Mouse (Mus musculus) CH12.LX (cell line): ENCODE measurements around the gene Acvrl1. TPM values are rescaled to one million over a fixed set of nuclear protein-coding genes. Genes with fewer than 3 reads are reported as not detected.
A peak's percentile ranks its signal among the peaks of the same experiment; 100 is the strongest.

Source experiments
- DNase-seq: peaks from one replicate; pipeline ENCODE4 v3.0.0-alpha.2; 2013; ENCODE audit errors: extremely low read depth
- H3K27ac ChIP-seq: 2 replicates; pipeline ENCODE4 v1.5.1; 2012; ENCODE audit warnings: low read depth, mild to moderate bottlenecking, control low read depth, moderate library complexity; ENCODE audit not compliant: insufficient read depth
- H3K27me3 ChIP-seq: replicated peaks from 2 replicates; pipeline ENCODE3; 2012; ENCODE audit warnings: inconsistent platforms
- H3K36me3 ChIP-seq, 2 experiments: replicated peaks in 1 of 2; 2 replicates each; pipeline versions ENCODE3 to v1.6.1; 2012; ENCODE audit warnings: inconsistent platforms in 1 of 2, low read length in 1 of 2, mild to moderate bottlenecking in 1 of 2, mixed read lengths in 1 of 2, moderate library complexity in 1 of 2; ENCODE audit not compliant: control insufficient read depth in 1 of 2, insufficient read depth in 1 of 2
- H3K4me1 ChIP-seq, 2 experiments: 2 replicates each; pipeline ENCODE4 v1.6.1; 2012; ENCODE audit warnings: inconsistent platforms in 1 of 2, moderate library complexity in 1 of 2; ENCODE audit not compliant: insufficient read depth in 2 of 2, control insufficient read depth in 1 of 2
- H3K4me2 ChIP-seq: 2 replicates; pipeline ENCODE4 v1.6.1; 2012; ENCODE audit warnings: low read depth, mild to moderate bottlenecking, control low read depth; ENCODE audit not compliant: poor library complexity, insufficient read depth, severe bottlenecking
- H3K4me3 ChIP-seq, 3 experiments: fragments of 150-350 bp in 1 of 3; sonication (generic) in 1 of 3; replicated peaks in 1 of 3; 2 replicates each; pipeline versions ENCODE3 to v1.5.1; 2011 to 2012; ENCODE audit warnings: low read depth in 2 of 3, low read length in 2 of 3, mild to moderate bottlenecking in 2 of 3, moderate library complexity in 2 of 3, control low read depth in 1 of 3, improper control_type of control experiment in 1 of 3, inconsistent platforms in 1 of 3, mixed read lengths in 1 of 3; ENCODE audit not compliant: poor library complexity in 1 of 3
- H3K79me2 ChIP-seq: replicated peaks from 2 replicates; pipeline ENCODE4 v1.6.1; 2012; ENCODE audit warnings: mild to moderate bottlenecking, moderate library complexity; ENCODE audit not compliant: control insufficient read depth, poor library complexity, insufficient read depth, severe bottlenecking; ENCODE audit errors: extremely low read depth
- H3K9ac ChIP-seq: 2 replicates; pipeline ENCODE4 v1.6.1; 2012; ENCODE audit warnings: low read depth, mild to moderate bottlenecking, control low read depth, moderate library complexity; ENCODE audit not compliant: insufficient read depth
- H3K9me3 ChIP-seq: replicated peaks from 2 replicates; pipeline ENCODE3; 2012; ENCODE audit warnings: low read length, inconsistent platforms, mixed read lengths
- CHD1 ChIP-seq: IDR thresholded peaks from 2 replicates; pipeline ENCODE4 v1.6.1; 2012; ENCODE audit warnings: low read depth, low read length, improper control_type of control experiment, inconsistent platforms
- E2F4 ChIP-seq: IDR thresholded peaks from 2 replicates; pipeline ENCODE4 v1.6.1; 2011; ENCODE audit warnings: low read depth, low read length, improper control_type of control experiment; ENCODE audit not compliant: insufficient replicate concordance
- ELF1 ChIP-seq: IDR thresholded peaks from 2 replicates; pipeline ENCODE4 v1.6.1; 2014; ENCODE audit warnings: low read depth, mild to moderate bottlenecking, inconsistent platforms, low read length, improper control_type of control experiment
- EP300 ChIP-seq: IDR thresholded peaks from 2 replicates; pipeline ENCODE4 v1.6.1; 2011; ENCODE audit warnings: low read length, improper control_type of control experiment
- ETS1 ChIP-seq: conservative IDR thresholded peaks from 2 replicates; pipeline ENCODE4 v1.6.1; 2012; ENCODE audit warnings: low read depth, mild to moderate bottlenecking, inconsistent platforms, low read length, improper control_type of control experiment, moderate library complexity
- HCFC1 ChIP-seq: IDR thresholded peaks from 2 replicates; pipeline ENCODE4 v1.6.1; 2012; ENCODE audit warnings: low read depth, mild to moderate bottlenecking, inconsistent platforms, low read length, improper control_type of control experiment
- IRF4 ChIP-seq: IDR thresholded peaks from 2 replicates; pipeline ENCODE4 v1.6.1; 2014; ENCODE audit warnings: low read depth, mild to moderate bottlenecking, inconsistent platforms, low read length, improper control_type of control experiment
- JUN ChIP-seq: IDR thresholded peaks from 2 replicates; pipeline ENCODE4 v1.6.1; 2011; ENCODE audit warnings: low read depth, mild to moderate bottlenecking, low read length, improper control_type of control experiment, moderate library complexity; ENCODE audit not compliant: insufficient read depth
- KAT2A ChIP-seq: IDR thresholded peaks from 2 replicates; pipeline ENCODE4 v1.6.1; 2012; ENCODE audit warnings: low read length, improper control_type of control experiment, inconsistent platforms; ENCODE audit not compliant: insufficient replicate concordance
- MAFK ChIP-seq: IDR thresholded peaks from 2 replicates; pipeline ENCODE4 v1.6.1; 2011; ENCODE audit warnings: low read length, improper control_type of control experiment; ENCODE audit not compliant: insufficient replicate concordance
- MEF2A ChIP-seq: IDR thresholded peaks from 2 replicates; pipeline ENCODE4 v1.6.1; 2014; ENCODE audit warnings: low read depth, mild to moderate bottlenecking, inconsistent platforms, low read length, improper control_type of control experiment, borderline replicate concordance
- MXI1 ChIP-seq: IDR thresholded peaks from 2 replicates; pipeline ENCODE4 v1.6.1; 2011; ENCODE audit warnings: mild to moderate bottlenecking, low read depth, low read length, improper control_type of control experiment
- NELFE ChIP-seq: IDR thresholded peaks from 2 replicates; pipeline ENCODE4 v1.6.1; 2011; ENCODE audit warnings: low read depth, low read length, improper control_type of control experiment
- POLR2A ChIP-seq: IDR thresholded peaks from 2 replicates; pipeline ENCODE4 v1.6.1; 2011; ENCODE audit warnings: low read depth, mild to moderate bottlenecking, improper control_type of control experiment, low read length
- POLR2AphosphoS2 ChIP-seq: IDR thresholded peaks from 2 replicates; pipeline ENCODE4 v1.6.1; 2011; ENCODE audit warnings: low read depth, low read length, improper control_type of control experiment
- RAD21 ChIP-seq: IDR thresholded peaks from 2 replicates; pipeline ENCODE4 v1.6.1; 2011; ENCODE audit warnings: low read depth, mild to moderate bottlenecking, low read length, improper control_type of control experiment, moderate library complexity
- TBP ChIP-seq: conservative IDR thresholded peaks from 2 replicates; pipeline ENCODE4 v1.6.1; 2011; ENCODE audit warnings: low read depth, low read length, improper control_type of control experiment
- TCF12 ChIP-seq: IDR thresholded peaks from 2 replicates; pipeline ENCODE4 v1.6.1; 2014; ENCODE audit warnings: low read depth, mild to moderate bottlenecking, inconsistent platforms, low read length, improper control_type of control experiment
- UBTF ChIP-seq: IDR thresholded peaks from 2 replicates; pipeline ENCODE4 v1.6.1; 2012; ENCODE audit warnings: low read depth, mild to moderate bottlenecking, inconsistent platforms, low read length, improper control_type of control experiment, moderate library complexity
- USF1 ChIP-seq: IDR thresholded peaks from 2 replicates; pipeline ENCODE4 v1.6.1; 2014; ENCODE audit warnings: low read depth, mild to moderate bottlenecking, inconsistent platforms, low read length, improper control_type of control experiment
- USF2 ChIP-seq: conservative IDR thresholded peaks from 2 replicates; pipeline ENCODE4 v1.6.1; 2011; ENCODE audit warnings: low read depth, low read length, improper control_type of control experiment
- ZC3H11A ChIP-seq: IDR thresholded peaks from 2 replicates; pipeline ENCODE4 v1.6.1; 2012; ENCODE audit warnings: low read depth, mild to moderate bottlenecking, inconsistent platforms, low read length, improper control_type of control experiment
- ZMIZ1 ChIP-seq: IDR thresholded peaks from 2 replicates; pipeline ENCODE4 v1.6.1; 2012; ENCODE audit warnings: low read depth, mild to moderate bottlenecking, inconsistent platforms, low read length, improper control_type of control experiment
- dilution Hi-C: fragments of 300-500 bp; cut with MboI; formaldehyde crosslinking; loops from 2 replicates; pipeline ENCODE4 v1.14.3; 2020; ENCODE audit warnings: low sequenced_read_pairs; ENCODE audit not compliant: extremely low pct_unique_long_range_greater_than_20kb, extremely low pct_ligation_motif_present
- in situ Hi-C: fragments of 300-500 bp; cut with MboI; formaldehyde crosslinking; loops from 3 replicates; pipeline ENCODE4 v1.14.3; 2019; ENCODE audit warnings: low sequenced_read_pairs, low pct_ligation_motif_present, low pct_unique_long_range_greater_than_20kb, mixed read lengths
- polyA plus RNA-seq: library from polyadenylated mRNA; unstranded; fragments of >175 nt; gene quantifications from 2 replicates; pipeline ENCODE4 v1.2.1, GENCODE M21; 2012; ENCODE audit warnings: low read depth; ENCODE audit not compliant: insufficient read length
- total RNA-seq, 2 experiments: library from RNA; depleted of rRNA; stranded (reverse); fragments of 300-350 nt in 1 of 2; fragments of >200 nt in 1 of 2; gene quantifications; 2 replicates each; pipeline ENCODE4 v1.2.3; 2012 to 2014

Acvrl1 gene
- total and polyA plus RNA-seq, 3 experiments, result 4.0 to 9.5 (median 5.2) TPM

DNA sequence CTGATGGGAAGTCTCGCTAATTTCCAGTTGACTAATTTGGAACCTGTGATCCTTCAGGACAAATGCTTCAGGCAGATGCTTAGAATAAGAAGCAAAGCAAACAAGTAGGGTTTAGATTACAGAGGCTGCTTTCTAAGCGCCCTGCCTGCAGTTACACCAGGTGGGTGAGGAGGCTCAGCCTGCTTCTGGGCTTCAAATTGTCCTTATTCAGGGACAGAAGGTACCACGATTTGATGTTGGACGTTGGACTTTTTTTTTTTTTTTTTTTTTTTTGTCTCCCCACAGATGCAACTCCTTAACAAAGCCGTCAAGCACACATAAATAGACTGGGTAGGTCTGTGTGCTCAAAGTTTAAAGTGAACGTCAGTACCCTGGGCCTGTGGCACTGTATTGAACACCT is 20.3 kb downstream of the Acvrl1 start:
- H3K27me3 ChIP-seq, result no peaks in the 10 kb centered on the region
- no peaks in the 10 kb centered on the region for H3K79me2 ChIP-seq
- TF ChIP-seq ELF1, result no peak
- TF ChIP-seq USF1, result no peak
- TF ChIP-seq KAT2A, result no peak
- no peak for TF ChIP-seq POLR2AphosphoS2
- TF ChIP-seq CHD1, result no peak
- no peak for TF ChIP-seq TBP
- TF ChIP-seq E2F4, result no peak
- TF ChIP-seq ZC3H11A, result no peak
- no peak for TF ChIP-seq HCFC1
- TF ChIP-seq EP300, result no peak
- TF ChIP-seq RAD21, result no peak
- no peak for TF ChIP-seq POLR2A
- no peak for TF ChIP-seq JUN
- TF ChIP-seq, all 38 proteins: peak for 0
- in situ Hi-C loops, result loop anchor here (5.0 kb wide), 1 partner anchor 39 kb away; no protein-coding TSS in a partner anchor
- dilution Hi-C loops, result no loop called here
- peaks cover 31 to 90% of the 10 kb centered on the region in 2 experiments for H3K4me1 ChIP-seq
- peaks cover 0 to 6% of the 10 kb centered on the region in 2 experiments for H3K36me3 ChIP-seq
- H3K9ac ChIP-seq, result no peak overlapping the region
- H3K4me2 ChIP-seq, result no peak overlapping the region
- DNase-seq, result no peak
- no peak overlapping the region for H3K27ac ChIP-seq
- no peak overlapping the region for H3K4me3 ChIP-seq
- no peaks in the 10 kb centered on the region for H3K9me3 ChIP-seq

GRCm38 (mm10) chr15:101151409-101152261 is 23.3 kb downstream of the Acvrl1 start:
- dilution Hi-C loops, result no loop called here
- peaks cover 5% of the 10 kb centered on the region for H3K9me3 ChIP-seq
- TF ChIP-seq MAFK (no peak), TCF12 (peak; percentile 30; the same call in 1 of the 2 replicates), CHD1 (no peak), ETS1 (0 out of 2 replicates have a peak, but pooled peaks have one; percentile 16), ZC3H11A (no peak), USF2 (no peak), MXI1 (no peak), ZMIZ1 (peak; percentile 99), IRF4 (no peak), UBTF (no peak), NELFE (peak; percentile 42; the same call in 1 of the 2 replicates), KAT2A (no peak), POLR2A (peak; percentile 90), TBP (peak; percentile 96), MEF2A (no peak)
- TF ChIP-seq, all 38 proteins: peak for 6
- Histone ChIP-seq H3K4me1 (peaks cover 25 to 78% of the 10 kb centered on the region in 2 experiments), H3K36me3 (no peaks in the 10 kb centered on the region), H3K9ac (no peak overlapping the region), H3K4me3 (no peak overlapping the region), H3K4me2 (no peak overlapping the region), H3K27me3 (no peaks in the 10 kb centered on the region), H3K79me2 (no peaks in the 10 kb centered on the region), H3K27ac (no peak overlapping the region)
- in situ Hi-C loops, result no loop called here
- DNase-seq, result peak; percentile 43
